ENCODE assay signal across 10 mouse cellular contexts in the genomic region with DNA sequence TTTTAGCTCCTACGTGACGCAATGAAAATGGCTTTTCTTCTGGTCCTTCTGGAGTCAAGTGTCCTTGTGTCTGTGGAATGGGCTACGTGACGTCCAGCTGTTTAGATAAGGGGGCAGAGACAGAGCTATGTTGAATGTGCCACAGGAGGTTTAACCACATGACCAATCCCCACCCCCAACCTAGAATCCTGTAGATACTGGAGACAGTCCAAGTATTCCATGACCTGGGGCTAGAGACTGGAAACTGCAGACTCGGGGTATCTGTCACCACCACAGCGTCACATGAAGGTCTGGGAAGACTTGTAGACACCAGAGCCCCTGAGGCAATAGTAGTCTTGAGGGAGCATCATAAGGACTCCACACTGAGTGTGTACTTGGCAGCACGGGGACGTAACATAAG. TPM values are rescaled to one million over a fixed set of nuclear protein-coding genes. Genes with fewer than 3 reads are reported as not detected.
DNase-seq lines count a peak whose midpoint lies in the region; ATAC-seq and TF ChIP-seq lines count a peak whose summit lies in the region.
"Had no signal": no experiment of that assay in that cellular context is flagged by ENCODE, and none has a peak within 500 bp of the region (broad histone marks: within the 10 kb centered on the region; RNA-seq: fewer than 3 reads in every experiment).

No protein-coding gene starts in this region.

- no peaks in the 10 kb centered on the region for H3K79me2 ChIP-seq in liver, adult 2 months (ENCODE audit: control insufficient read depth, insufficient read depth, low read length)

- peak; percentile 8; the same call in 1 of the 2 replicates for ATAC-seq in liver, embryonic 15.5 days (ENCODE audit: insufficient read depth)
- ATAC-seq in cerebellum, adult (ENCODE audit: insufficient number of reproducible peaks, low FRiP score, low TSS enrichment): no peak
- no peak for ATAC-seq in forebrain, postnatal 0 days

- DNase-seq in liver, adult 2 months (ENCODE audit: extremely low read depth, low read depth, low spot score): peak; percentile 69
- DNase-seq in liver: no peak
- DNase-seq in forebrain, postnatal 0 days: no peak
- DNase-seq: kidney, adult 9 months had no signal

- 0 out of 2 replicates have a peak overlapping the region, but pooled peaks have one; percentile 11 for H3K9ac ChIP-seq in liver, adult 2 months (ENCODE audit: low read depth, low read length)
- H3K9ac ChIP-seq in liver, embryonic 15.5 days: no peak overlapping the region
- no peak overlapping the region for H3K9ac ChIP-seq in forebrain, postnatal 0 days

- peaks cover 43% of the 10 kb centered on the region for H3K4me1 ChIP-seq in liver, adult 2 months (ENCODE audit: control insufficient read depth, insufficient read depth, low read length)
- H3K4me1 ChIP-seq in E14TG2a.4 (replicated peaks; ENCODE audit: low read depth, low read length): peaks cover 78% of the 10 kb centered on the region
- peaks cover 27% of the 10 kb centered on the region for H3K4me1 ChIP-seq in bone marrow macrophage, adult 2 months (ENCODE audit: control insufficient read depth, insufficient read depth, low read length)
- H3K4me1 ChIP-seq in liver, embryonic 15.5 days (replicated peaks): peaks cover 50% of the 10 kb centered on the region
- H3K4me1 ChIP-seq in forebrain, postnatal 0 days (ENCODE audit: insufficient read depth): no peaks in the 10 kb centered on the region

- no peak for TF ChIP-seq CTCF in liver, adult 2 months (IDR thresholded peaks at IDR 0.05; ENCODE audit: low read depth, low read length)
- no peak for TF ChIP-seq CTCF in E14TG2a.4 (conservative IDR thresholded peaks at IDR 0.05; ENCODE audit: low read length)
- TF ChIP-seq CTCF in bone marrow macrophage, adult 2 months (IDR thresholded peaks at IDR 0.05; ENCODE audit: low read depth, low read length): no peak
- TF ChIP-seq CTCF in forebrain, postnatal 0 days (IDR thresholded peaks at IDR 0.05; ENCODE audit: low read depth): no peak

- no peaks in the 10 kb centered on the region for H3K36me3 ChIP-seq in liver, adult 2 months (ENCODE audit: control insufficient read depth, insufficient read depth, low read length)
- no peaks in the 10 kb centered on the region for H3K36me3 ChIP-seq in E14TG2a.4 (ENCODE audit: insufficient read depth, low read length)
- H3K36me3 ChIP-seq in liver, embryonic 15.5 days (replicated peaks): no peaks in the 10 kb centered on the region
- no peaks in the 10 kb centered on the region for H3K36me3 ChIP-seq in forebrain, postnatal 0 days (ENCODE audit: insufficient read depth)
- H3K36me3 ChIP-seq: embryonic facial prominence, embryonic 13.5 days had no signal

- peaks cover 1% of the 10 kb centered on the region; the same call in 1 of the 2 replicates for H3K9me3 ChIP-seq in E14TG2a.4 (ENCODE audit: low read length)
- no peaks in the 10 kb centered on the region for H3K9me3 ChIP-seq in liver, embryonic 15.5 days (replicated peaks)
- H3K9me3 ChIP-seq in forebrain, postnatal 0 days (ENCODE audit: low read length): no peaks in the 10 kb centered on the region
- H3K9me3 ChIP-seq: embryonic facial prominence, embryonic 13.5 days had no signal

- no peak overlapping the region for H3K4me3 ChIP-seq in liver, adult 2 months (ENCODE audit: insufficient read depth, low read depth, low read length)
- H3K4me3 ChIP-seq in E14TG2a.4 (replicated peaks; ENCODE audit: low read length): peak overlapping the region; percentile 20
- no peak overlapping the region for H3K4me3 ChIP-seq in bone marrow macrophage, adult 2 months (ENCODE audit: insufficient read depth, low read length)
- no peak overlapping the region for H3K4me3 ChIP-seq in liver, embryonic 15.5 days (replicated peaks)
- H3K4me3 ChIP-seq in forebrain, postnatal 0 days (ENCODE audit: low read depth, low read length): no peak overlapping the region
- H3K4me3 ChIP-seq: embryonic facial prominence, embryonic 13.5 days had no signal

- 0 out of 2 replicates have a peak overlapping the region, but pooled peaks have one; percentile 35 for H3K4me2 ChIP-seq in liver, embryonic 15.5 days
- no peak overlapping the region for H3K4me2 ChIP-seq in forebrain, postnatal 0 days (ENCODE audit: low read depth)
- H3K4me2 ChIP-seq: embryonic facial prominence, embryonic 13.5 days had no signal

- WGBS in liver, adult 2 months: 17% methylated on average over 8 of the region's 8 CpGs
- WGBS in liver, embryonic 15.5 days (ENCODE audit: insufficient replicate concordance): 41% methylated on average over 8 of the region's 8 CpGs
- WGBS in forebrain, postnatal 0 days: 77% methylated on average over 8 of the region's 8 CpGs

- H3K27ac ChIP-seq in liver, adult 2 months (replicated peaks; ENCODE audit: insufficient read depth, low read depth, low read length): peak overlapping the region; percentile 85
- H3K27ac ChIP-seq in bone marrow macrophage, adult 2 months (ENCODE audit: insufficient read depth, low read depth, low read length): peak overlapping the region; percentile 93
- peak overlapping the region; percentile 90 for H3K27ac ChIP-seq in liver, embryonic 15.5 days (replicated peaks)
- no peak overlapping the region for H3K27ac ChIP-seq in forebrain, postnatal 0 days (ENCODE audit: low read depth, low read length)
- H3K27ac ChIP-seq: embryonic facial prominence, embryonic 13.5 days had no signal

- no peak for TF ChIP-seq POLR2A in liver, adult 2 months (IDR thresholded peaks at IDR 0.05; ENCODE audit: extremely low read depth, insufficient read depth, low read length)
- no peak for TF ChIP-seq POLR2A in bone marrow macrophage, adult 2 months (IDR thresholded peaks at IDR 0.05; ENCODE audit: borderline replicate concordance, low read depth, low read length)

- no peaks in the 10 kb centered on the region for H3K27me3 ChIP-seq in liver, adult 2 months (ENCODE audit: control insufficient read depth, insufficient read depth, low read length)
- no peaks in the 10 kb centered on the region for H3K27me3 ChIP-seq in E14TG2a.4 (ENCODE audit: insufficient read depth, low read length)
- H3K27me3 ChIP-seq in liver, embryonic 15.5 days: no peaks in the 10 kb centered on the region
- no peaks in the 10 kb centered on the region for H3K27me3 ChIP-seq in forebrain, postnatal 0 days (ENCODE audit: insufficient read depth, low read length)
- H3K27me3 ChIP-seq: embryonic facial prominence, embryonic 13.5 days had no signal

RNA-seq across cellular contexts. Expression of gene Gm17334, which starts 22.8 kb away (rescaled TPM):
- not detected in 2 replicates for total RNA-seq in liver, adult 2 months (2014; rRNA removed)
- 0.16 TPM in 1 of 2 replicates, not detected in the other for polyA plus RNA-seq in liver, adult 2 months (2012; rRNA removed)
- not detected in 2 replicates for polyA plus RNA-seq in bone marrow macrophage, adult 2 months (2012; ENCODE audit: insufficient read depth, insufficient read length, missing spikeins)
- 0.16 TPM in 1 of 2 replicates, not detected in the other for polyA plus RNA-seq in liver, embryonic 15.5 days (2015; fragmentation: Nextera tagmentation; extraction: Ambion mirVana)
- 1.5 TPM in 1 of 2 replicates, not detected in the other for total RNA-seq in forebrain, postnatal 0 days (2014; rRNA removed)
- not detected in 2 replicates for polyA plus RNA-seq in forebrain, postnatal 0 days (2015; fragmentation: Nextera tagmentation; extraction: Ambion mirVana)
- polyA plus RNA-seq: embryonic facial prominence, embryonic 13.5 days; neural tube, embryonic 11.5 days had no signal

RNA-seq across cellular contexts. Expression of gene Irf1, which starts 26.0 kb away (rescaled TPM):
- total RNA-seq in liver, adult 2 months (2014; rRNA removed): 37.5 and 44.2 TPM in 2 replicates
- polyA plus RNA-seq in liver, adult 2 months (2012; rRNA removed): 27.9 and 43.0 TPM in 2 replicates
- 84.8 and 89.6 TPM in 2 replicates for polyA plus RNA-seq in bone marrow macrophage, adult 2 months (2012; ENCODE audit: insufficient read depth, insufficient read length, missing spikeins)
- polyA plus RNA-seq in liver, embryonic 15.5 days (2015; fragmentation: Nextera tagmentation; extraction: Ambion mirVana): 11.9 and 13.6 TPM in 2 replicates
- 3.1 and 3.7 TPM in 2 replicates for total RNA-seq in forebrain, postnatal 0 days (2014; rRNA removed)
- 3.2 and 4.0 TPM in 2 replicates for polyA plus RNA-seq in forebrain, postnatal 0 days (2015; fragmentation: Nextera tagmentation; extraction: Ambion mirVana)
